Mouse (Mus musculus) testis, postnatal 14 days (tissue): ENCODE measurements around the gene Gigyf2.

Source experiments
- DNase-seq: peaks from one replicate; pipeline ENCODE4 v3.0.0; 2021; ENCODE audit warnings: low spot score

Gigyf2 gene

GRCm38 (mm10) chr1:87326742-87327163 lies at the start of gene Gigyf2:
Gene Gigyf2 (plus strand): TSS chr1:87326998.
- peak; percentile 98 for DNase-seq

- no peak for DNase-seq
Measured at GRCm38 (mm10) chr1:87280281-87280680, 46.5 kb upstream of the Gigyf2 start.

DNA sequence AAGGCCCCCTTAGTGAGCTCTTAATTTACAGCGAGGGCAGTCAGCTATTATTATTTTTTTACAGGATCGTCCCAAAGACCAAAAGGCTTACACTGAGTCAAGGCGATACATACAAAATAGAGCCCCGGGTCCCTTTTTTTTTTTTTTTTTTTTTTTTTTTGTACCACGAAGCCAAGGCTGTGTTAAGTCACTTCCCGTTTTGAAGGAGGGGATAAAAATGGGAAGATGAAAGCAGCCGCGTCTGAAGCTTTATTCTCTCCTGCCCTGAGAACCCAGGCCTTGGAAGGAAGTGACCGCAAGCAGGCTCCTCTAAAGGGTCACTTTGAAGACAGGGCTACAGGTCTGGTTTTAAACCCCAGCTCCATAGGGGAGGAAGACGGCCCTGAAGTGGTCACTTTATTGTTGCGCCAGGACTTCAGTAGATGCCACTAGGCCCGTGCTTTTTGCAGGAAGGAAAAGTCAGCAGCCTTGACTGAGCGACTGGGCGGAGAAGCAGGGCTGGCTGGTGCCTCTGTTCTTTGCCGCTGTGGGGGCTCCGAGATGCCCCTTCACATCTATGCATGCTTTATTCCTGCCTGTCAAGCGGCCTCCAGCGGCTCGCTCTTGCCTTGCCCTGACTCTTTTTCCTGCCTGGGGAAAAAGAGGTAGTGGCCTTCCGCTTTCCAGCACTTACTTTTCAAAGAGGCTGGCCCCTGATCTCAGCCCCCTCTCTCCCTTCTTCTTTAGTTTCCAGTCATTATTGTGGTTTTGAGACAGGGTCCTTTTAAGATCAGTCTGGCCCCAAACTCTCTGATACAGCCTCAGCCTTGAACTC lies 45.0 kb upstream of the Gigyf2 start:
- no peak for DNase-seq

DNA sequence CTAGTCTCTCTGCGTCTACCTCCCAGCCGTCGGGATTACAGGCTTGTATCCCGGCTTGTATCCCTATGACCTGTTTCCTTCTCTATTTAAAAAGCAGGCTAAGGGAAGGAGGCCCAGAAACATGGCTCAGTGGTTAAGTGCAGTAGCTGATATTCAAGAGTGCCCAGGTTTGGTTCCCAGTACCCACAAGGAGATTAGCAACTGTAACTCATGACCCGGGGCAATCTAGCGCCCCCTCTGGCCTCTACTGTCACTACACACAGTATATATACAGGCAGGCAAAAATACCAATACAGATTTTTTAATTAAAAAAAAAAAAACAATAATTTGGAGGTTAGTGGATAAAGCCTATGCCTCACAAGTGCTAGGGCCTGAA lies 44.4 kb upstream of the Gigyf2 start:
- DNase-seq: peak; percentile 48

- DNase-seq: no peak
Measured at GRCm38 (mm10) chr1:87283410-87283960, 43.3 kb upstream of the Gigyf2 start.

DNA sequence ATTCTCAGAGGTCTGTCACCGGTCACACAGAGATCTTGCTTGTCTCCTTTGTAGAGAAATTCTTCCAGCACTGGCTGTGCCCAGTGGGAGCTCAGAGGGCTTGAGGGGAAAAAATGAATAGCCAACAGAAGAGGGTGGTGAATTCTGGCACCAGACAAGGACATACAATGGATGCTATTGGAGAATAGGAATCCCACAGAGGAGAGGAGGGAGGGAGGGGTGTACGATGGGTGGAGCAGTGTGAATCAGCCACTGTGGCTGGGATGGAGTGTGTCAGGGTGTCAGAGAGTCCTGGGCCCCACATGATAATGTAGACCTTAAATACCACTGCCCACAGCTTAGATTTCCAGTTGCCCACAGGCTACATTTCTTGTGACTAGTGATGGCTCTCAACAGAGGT lies 39.7 kb upstream of the Gigyf2 start:
- DNase-seq: no peak

GRCm38 (mm10) chr1:87291416-87291815 lies 35.4 kb upstream of the Gigyf2 start:
- no peak for DNase-seq

- DNase-seq: peak; percentile 65
Measured at GRCm38 (mm10) chr1:87292420-87293190, 34.2 kb upstream of the Gigyf2 start.

GRCm38 (mm10) chr1:87294063-87294710 lies 32.6 kb upstream of the Gigyf2 start:
- DNase-seq: no peak

- no peak for DNase-seq
Measured at GRCm38 (mm10) chr1:87294951-87295350, 31.8 kb upstream of the Gigyf2 start.

DNA sequence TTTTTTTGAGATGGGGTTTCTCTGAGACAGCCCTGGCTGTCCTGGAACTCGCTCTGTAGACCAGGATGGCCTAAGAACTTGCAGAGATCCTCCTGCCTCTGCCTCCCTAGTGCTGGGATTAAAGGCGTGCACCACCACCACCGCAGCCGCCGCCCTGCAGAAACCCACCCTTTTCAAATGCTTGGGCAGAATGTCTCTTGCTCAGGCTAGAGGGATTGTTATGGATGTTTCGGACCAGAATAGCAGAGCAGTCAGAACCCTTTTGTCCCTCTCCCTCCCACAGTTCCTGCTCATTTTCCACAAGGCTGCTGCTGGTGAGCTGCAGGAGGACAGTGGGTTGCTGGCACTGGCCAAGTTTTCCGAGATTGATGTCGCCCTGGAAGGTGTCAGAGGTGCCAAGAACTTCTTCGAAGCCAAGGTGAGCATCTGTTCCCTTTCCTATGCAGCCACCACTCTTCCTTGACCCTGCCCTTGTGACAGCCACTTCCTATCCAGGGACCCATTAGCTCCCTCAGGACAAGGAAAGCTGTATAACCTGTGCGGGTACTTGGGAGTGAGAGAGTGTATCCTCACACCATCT lies 29.4 kb upstream of the Gigyf2 start:
- DNase-seq: no peak

DNA sequence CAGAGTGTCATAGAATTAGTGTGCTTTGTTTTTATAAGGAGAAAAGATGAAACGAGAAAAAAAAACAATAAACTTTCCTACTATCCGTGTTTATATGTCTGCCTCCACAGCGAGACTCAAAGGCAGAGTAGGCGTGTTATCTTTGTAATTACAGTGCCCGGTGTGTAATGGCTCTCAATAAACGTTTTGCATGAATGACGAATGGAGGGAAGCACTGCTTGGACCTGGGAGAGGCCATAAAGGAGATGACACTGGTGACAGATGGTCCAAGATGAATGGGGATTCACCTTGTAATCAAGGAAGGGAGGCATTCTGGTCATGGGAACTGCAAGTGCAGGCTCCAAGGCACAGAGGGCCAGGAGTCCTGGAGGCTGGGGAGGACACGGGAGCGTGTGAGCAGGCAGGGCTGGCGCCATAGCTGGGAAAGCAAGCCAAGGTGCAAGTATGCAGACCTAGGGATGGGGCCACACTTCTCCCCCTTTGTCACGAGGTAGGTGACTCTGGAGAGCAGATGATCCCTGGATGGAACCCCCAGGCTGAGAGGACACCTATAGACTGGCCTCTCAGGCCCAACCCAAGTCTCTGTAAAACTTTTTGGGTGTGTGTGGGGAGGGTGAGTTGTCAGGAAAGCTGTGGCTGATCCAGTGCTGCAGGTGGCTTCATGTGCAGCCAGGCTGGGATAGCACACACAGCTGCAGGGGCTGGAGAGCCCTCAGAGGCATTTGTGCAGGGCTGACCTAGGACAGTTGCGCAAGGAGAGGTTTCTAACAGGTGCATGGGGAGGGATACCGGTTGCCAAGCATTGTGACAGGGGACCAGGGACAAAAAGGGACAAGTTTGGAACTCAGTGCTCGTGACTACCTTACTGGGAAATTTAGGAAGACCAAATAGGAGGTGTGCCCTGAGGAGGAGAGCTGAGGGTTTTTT lies 26.2 kb upstream of the Gigyf2 start:
- no peak for DNase-seq

DNA sequence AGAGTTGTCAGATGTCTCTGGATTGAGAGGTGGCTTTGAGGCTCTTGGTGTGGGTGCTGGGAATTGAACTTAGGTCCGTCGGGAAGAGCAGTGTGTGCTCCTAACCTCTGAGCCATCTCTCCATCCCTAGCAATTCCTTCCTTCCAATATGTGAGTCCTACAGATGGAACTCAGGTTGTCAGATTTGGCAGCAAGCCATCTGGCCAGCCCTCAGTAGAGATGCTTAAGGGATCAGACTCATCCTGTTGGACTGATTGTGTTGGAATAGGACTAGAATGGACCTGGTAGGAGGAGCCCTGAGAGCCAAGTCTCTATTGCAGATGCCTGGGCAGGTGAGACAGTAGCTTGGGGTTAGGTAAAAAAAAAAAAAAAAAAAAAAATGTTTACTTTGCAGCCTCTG lies 24.8 kb upstream of the Gigyf2 start:
- no peak for DNase-seq

GRCm38 (mm10) chr1:87308952-87309351 lies 17.8 kb upstream of the Gigyf2 start:
- DNase-seq: no peak

DNA sequence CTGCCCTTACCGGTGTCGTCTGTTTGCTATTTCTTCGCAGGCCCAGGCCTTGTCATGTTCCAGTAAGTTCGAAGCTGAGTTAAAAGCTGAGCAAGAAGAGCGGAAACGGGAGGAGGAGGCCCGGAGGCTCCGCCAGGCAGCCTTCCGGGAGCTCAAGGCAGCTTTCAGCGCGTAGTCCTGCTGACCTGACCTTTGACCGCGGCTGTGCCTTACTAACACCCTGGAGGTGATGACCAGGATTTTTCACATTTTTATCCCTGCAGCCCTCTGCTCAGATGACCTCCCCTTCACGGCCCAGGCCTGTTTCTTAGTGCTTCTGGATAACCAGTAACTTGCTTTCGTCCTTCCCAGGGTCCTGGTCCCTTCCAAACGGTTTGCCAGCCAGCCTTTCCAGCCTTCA lies 17.2 kb upstream of the Gigyf2 start:
- DNase-seq: no peak

- no peak for DNase-seq
Measured at GRCm38 (mm10) chr1:87312681-87313080, 14.1 kb upstream of the Gigyf2 start.

DNA sequence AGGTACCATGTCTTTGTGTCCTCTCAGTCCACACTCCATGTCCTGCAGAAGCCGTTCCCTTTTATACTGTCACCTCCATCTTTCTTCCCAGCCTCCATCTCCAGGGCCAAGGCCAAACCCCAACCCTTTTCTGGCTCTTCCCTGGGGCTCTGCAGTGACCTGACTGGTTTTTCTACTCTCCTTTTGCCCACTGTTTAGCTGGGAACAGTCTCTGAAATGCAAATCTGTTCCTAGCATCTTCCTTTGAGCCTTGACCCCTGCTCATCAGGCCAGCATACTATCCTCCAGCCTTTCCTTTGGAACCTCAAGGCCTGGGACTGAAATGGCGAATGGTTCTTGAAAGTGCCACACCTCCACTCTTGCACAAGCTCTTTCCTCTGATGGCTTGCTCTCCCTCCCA lies 13.7 kb upstream of the Gigyf2 start:
- no peak for DNase-seq

DNA sequence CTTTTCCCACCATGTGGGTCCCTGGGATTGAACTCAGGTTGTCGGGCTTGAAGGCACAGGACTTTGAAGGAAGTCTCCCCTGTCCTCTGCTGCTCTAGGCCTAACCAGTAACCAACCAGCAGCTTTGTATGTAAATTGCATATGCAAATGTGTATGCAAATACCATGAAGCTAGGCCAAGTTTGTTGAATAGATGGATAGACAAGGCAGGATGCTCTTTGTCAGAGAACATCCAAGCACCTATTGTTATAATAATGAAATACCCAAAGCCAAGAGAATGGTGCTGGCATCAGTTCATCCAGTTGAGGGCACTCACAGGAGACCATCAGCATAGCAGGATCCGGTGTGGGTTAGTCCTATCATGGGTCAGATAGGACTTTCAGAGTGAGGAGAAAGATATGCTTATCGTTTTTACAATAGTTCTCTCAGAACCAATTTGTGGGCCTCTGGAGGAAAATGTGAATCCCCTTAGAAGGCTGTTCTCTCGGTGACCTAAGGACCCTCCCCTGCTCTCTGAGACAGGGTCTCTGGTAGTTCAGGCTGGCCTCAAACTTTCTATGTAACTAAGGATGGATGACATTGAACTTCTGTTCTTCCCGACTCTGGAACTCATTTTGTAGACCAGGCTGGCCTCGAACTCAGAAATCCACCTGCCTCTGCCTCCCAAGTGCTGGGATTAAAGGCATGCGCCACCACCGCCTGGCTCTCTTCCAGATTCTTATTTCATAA lies 12.8 kb upstream of the Gigyf2 start:
- DNase-seq: no peak

GRCm38 (mm10) chr1:87315431-87315830 lies 11.4 kb upstream of the Gigyf2 start:
- DNase-seq: no peak

DNA sequence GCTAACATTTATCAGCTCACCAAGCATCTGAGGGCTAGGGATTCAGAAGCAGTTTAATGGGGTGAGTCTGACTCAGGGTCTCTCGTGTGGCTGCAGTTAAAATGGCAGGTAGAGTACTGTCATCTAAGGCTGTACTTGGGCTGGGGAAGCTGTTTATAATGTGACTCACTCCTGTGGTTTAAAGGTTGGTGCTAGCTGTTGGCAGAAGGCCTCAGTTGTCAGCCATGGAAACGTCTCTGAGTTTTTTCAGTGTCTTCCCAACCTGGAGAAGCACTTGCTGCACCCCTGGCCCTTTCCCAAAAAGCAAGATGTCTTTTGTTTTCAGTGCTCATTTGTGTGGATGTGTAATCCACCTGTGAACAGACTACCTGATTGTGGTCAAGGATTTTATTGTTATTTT lies 10.9 kb upstream of the Gigyf2 start:
- no peak for DNase-seq
